Mouse (Mus musculus) E14TG2a.4 (cell line): Measurements from ENCODE around the gene Fat3.

Experiments used
- CTCF ChIP-seq: conservative IDR thresholded peaks from 2 replicates; pipeline ENCODE4 v1.5.1; 2014; ENCODE audit warnings: low read length
- POU5F1 ChIP-seq: IDR thresholded peaks from 2 replicates; pipeline ENCODE4 v1.6.1; 2014; ENCODE audit warnings: low read length, borderline replicate concordance

GRCm38 (mm10) chr9:16211468-16211867 is 289.6 kb downstream of the Fat3 start:
- TF ChIP-seq CTCF (no peak), POU5F1 (no peak)
